Mouse (Mus musculus): ENCODE measurements around the gene Frmd6.

The Frmd6 gene

DNA sequence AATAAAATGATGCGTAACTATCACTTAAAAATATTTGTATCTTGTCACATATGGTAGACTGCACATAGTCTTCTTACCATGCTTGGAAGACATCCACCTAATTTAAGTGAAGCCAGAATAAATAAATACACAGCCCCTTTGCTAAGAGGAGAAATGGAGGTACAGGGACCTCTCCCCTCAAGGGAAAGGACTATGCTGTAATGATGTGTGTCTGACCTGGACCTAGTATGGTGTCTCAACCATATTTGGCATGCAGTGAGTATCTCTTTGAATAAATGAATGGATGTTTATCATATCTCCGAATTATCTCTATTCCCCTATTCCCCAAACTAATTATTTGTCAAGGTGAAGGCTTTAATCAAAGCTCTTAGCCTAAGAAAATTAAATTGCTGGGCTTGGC lies 15.4 kb upstream of the Frmd6 start:
- DNase-seq (ENCODE audit: low read depth), result no peak

DNA sequence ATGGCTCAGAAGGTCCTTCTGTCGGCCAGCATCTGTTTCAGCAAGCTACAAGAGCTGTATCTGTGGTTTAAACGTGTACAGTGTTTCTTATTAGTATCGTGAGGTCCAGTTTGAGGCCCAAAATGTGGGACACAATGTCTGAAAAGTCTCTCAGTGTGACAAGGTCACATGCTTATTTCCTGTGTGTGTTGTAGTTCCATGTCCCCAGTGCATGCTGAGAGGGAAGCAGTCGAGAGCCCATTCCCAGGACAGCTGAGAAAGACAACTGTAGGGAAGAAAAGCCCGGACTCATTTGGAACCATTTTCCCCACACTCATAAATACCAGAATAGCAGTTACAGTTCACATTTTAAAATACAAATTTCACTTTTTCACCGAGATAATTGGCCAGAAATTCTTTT lies 13.5 kb upstream of the Frmd6 start:
- DNase-seq (ENCODE audit: low read depth), result no peak

DNA sequence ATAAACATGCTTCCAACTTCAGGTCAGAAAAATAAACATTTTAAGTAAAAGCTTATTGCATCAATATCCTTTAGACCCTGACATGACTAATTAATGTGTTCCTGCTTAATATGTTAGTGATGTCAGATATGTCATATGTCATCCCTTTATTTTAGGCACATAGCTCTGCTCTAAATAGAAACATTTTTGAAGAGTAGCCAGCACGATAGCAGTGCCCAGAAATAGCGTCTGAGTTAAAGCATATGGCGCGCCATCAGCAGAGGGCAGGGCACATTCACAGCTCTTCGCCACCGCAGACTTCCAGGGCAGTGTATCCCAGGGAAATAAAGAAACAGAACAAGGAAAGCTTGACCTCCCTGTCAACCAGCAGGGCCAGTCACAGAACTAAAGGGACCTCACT lies 13.1 kb upstream of the Frmd6 start:
- DNase-seq (ENCODE audit: low read depth), result no peak

DNA sequence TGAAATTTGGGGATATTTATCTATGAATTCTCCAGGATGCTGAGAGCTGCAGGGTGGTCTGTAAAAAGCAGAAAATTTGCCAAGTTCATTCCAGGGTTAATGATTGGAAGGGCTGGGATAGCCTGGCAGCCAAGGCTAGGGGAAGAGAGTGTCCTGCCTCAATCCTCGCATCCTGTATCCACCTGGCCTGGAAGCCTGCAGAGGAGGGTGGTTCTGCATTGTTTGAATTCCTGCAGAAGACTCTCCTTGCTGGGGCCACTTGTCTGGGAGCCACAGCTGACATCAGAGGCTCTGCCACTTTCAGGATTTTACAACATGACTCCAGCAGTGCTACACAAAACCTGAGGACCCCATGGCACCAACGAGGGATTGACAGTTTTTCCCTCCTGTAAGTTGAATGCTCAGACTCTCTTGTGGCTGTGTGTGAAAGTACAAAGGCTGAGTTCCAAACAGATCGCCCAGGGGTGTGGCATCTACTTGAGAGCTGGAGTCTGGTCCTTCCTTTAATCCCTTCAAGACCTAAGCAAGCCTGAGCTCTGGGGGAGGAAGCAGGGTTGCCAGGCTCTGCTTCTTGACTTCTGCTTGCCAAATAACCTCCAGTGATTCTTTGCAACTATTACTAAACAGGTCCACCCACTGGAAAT lies 12.4 kb upstream of the Frmd6 start:
- DNase-seq (ENCODE audit: low read depth), result no peak

DNA sequence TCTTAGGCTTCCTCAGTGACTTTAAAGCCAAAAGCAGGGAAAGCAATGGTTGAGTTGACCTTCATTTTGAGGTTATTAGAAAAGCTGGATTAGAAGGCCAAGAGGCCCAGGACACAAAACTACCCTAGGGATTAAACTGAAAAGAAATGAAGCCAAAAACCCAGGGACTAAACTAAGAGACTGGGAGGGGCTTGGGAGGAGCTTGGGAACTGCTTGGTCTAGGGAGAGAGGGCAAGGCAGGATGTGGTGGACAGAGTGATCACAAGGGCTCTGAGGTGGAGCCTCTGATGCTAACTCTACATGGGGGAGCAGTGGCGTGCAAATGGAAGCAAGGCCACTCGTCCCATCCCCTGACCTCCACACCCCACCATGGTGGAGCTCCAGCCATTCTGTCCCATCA lies 8.6 kb upstream of the Frmd6 start:
- DNase-seq (ENCODE audit: low read depth), result no peak

DNA sequence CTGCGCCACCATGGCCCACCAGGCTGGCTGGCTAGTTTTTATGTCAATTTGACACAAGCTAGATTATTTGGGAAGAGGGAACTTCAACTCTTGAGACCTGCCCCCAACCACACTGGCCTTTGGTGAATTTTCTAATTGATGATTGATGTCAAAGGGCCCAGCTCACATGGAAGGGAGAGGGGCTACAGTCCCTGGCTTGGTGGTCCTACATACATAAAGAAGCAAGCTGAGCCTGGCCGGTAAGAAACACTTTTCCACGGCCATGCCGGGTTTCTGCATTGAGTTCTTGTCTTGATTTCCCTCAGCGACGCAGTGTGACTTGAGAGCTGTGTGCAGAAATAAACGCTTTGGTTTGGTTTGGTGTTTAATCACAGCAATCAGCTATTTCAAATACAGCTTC lies 1.3 kb upstream of the Frmd6 start:
- DNase-seq (ENCODE audit: low read depth), result no peak

DNA sequence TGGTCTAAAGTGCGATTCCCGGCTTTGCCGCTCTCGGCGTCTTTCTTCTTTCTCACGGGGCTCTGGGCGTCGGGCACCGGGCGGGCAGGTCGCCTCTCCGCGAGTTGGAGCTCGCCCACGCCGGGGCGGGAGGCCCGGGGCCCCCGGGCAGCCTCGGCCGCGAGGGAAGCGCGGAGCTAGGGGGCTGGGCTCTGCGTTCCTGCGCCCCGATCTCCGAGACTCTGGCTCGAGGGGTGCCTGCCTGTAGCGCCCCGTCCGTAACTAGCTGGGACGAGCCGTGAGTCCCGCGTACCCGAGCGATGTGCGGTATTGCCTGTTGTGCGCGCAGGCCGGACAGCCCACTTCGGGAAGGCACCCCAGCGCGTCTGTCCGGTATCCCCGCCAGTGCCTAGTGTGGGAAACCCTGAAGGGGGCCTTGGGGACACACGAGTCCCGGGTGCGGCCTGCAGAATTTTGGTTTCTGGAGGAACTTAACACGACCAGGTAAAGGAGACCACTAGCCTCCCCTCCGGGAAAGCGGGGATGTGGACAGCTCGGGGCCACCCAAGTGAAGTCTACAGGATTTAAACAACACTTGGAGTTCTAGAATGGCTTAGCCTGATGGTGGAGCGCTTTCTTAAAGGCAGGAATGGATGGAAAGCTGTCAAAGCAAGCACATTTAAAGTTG lies 470 bp downstream of the Frmd6 start:
- no peak for DNase-seq (ENCODE audit: low read depth)

DNA sequence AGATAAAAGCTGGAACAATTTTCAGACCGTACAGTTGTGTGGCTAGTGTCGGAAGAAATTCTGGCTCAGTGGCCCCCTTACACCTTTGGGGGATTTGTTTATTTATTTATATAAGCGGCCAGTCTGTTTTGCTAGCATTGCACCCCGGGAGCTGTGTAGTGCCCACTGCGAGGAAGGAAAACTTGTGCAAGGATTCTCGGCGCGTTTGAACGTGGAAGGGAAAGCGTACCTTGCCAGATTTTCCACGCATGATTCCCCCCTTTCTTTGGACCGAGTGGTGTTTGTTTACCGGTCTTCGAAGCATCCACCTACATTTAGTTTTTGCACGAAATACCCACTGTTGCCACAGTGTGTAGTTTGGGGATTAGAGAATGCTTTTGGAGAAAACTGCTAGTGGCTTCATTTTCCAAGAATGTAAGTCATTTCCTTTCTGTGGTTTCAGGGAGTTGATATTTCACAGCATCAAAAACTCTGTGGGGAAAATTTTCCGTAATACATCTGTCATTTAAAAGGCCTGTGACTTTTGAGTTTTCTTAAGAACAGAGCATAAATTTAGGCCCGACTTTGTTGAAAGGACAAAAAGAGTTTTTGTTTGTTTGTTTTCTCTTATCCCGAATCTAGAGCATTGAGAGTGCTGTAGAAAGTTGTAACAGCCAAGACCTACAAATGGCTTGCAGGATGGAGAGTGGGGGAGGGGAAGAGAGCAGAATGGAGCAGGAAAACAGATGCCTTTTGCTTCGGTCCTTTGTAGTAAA lies 1.2 kb downstream of the Frmd6 start:
- peak; percentile 54 for DNase-seq (ENCODE audit: low read depth)

DNA sequence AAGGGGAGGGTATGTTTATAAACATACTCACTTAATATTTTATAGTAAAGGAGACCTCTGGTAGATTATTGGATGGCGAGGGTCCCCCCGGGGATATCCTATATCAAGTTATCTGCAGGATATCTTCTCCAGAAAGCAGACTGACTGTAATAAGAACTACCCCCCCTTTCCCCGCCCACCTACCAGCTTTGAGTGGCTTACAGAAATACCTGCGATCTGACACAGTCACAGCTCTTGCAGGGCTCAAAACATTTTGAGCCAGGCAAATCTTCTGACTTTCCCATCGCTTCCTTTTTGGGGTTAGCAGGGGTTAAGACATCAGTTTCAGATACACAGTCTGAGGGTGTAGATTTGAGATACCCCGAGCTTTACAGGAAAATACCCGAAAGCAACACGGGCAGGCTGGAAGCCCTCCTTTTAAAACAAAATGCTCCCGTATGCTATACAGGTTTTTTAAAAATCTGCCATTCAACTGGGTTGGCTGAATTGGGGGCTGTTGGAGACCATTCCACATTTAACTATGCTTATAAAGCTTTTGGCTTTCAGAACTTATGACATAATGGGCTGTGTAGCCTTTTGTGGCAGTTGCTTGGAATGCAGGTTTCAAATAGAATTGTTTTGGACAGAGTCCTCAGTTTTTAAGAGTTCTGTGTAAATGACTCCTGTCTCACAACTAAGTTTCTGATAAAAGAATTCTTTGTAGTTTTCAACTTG lies 2.0 kb downstream of the Frmd6 start:
- DNase-seq (ENCODE audit: low read depth), result peak; percentile 52

DNA sequence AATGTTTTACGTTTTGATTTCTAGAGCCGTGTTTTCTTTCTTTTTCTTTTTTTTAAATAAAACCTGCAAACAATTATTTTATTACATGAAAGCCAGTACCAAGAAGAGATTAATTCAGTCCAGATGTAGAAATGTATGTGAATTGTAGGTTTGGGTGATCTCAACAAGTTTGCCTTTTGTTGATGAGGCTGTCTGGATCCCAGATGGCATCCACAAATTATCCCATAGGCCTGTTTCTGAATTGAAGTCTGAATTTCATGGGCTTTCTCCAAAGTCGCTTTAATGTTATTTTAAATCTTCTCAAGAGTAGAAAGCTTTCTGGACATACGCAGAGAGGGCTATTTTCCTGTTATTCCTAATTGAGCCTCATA lies 2.6 kb downstream of the Frmd6 start:
- DNase-seq (ENCODE audit: low read depth), result no peak

DNA sequence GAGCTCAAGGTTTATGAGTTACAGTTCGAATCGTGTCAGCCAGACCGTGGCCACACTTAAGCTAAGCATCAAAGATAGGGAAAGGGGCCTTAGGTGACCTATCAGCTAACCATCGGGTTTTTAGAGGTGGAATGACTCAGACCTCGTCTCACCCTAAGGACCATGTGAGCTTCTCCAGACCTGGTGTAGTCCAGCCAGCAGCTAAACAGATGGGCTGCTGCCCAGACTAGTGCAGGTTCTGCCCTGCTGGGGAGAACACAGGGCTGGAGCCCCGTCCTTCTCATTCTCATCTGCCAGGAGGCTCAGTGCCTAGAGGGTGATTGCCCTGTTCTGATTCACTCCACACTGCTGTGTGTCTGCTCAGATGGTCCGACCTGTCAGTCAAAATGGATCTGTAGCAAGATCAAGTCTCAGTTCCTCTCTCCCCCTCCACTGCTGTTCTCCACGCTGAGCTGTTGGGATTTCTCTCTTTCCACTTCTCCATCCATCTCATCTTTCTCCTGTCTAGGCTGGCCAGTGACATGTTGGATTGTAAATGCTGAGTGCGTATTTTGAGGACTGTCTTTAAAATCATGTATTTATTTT lies 5.8 kb downstream of the Frmd6 start:
- no peak for DNase-seq (ENCODE audit: low read depth)

DNA sequence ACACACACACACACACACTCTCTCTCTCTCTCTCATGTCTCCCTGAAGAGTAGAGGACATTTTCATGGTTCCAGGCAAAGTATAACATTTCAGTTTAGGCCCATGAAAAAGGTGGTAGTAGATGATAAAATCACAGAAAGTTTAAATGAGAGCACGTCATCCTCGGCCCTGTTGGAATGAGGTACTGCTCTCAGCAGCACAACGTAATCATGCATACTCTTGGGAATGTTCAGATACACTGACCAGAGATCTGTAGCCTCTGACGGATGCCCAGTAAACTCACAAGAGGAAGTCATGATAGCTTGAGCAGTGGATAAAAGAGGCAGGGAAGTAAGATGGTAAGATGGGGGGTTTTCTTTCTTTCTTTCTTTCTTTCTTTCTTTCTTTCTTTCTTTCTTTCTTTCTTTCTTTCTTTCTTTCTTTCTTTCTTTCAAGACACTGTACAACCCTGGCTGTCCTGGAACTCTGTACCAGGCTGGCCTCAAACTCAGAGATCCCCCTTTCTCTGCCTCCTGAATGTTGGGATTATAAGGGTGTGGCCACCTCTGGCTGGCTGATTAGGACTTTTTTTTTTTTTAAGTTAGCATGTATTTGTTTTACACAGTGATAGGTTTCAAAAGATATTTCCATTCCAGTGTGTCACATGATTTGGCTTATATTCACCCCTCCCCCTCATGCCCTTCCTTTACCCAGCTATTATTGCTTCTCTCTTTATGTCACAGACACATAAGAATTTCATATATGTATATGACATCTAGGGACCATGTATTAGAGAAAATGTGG lies 7.1 kb downstream of the Frmd6 start:
- no peak for DNase-seq (ENCODE audit: low read depth)

DNA sequence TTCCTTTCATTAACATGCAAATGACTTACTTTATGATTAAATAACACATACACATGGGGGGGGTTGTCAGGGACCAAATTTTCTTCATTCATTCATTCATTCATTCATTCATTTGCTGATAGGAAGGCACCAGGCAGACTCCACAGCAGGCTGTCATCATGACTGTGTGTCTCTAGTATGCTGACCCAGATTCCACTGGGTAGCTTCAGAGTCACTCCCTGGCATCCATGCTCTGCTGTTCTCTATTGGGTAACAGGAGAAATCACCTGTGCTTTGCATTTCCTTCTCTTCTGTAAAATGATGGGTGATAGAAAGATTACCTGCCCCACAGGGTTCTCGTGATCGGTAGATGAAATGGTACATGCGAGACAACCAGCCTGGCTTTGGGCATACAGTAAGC lies 7.7 kb downstream of the Frmd6 start:
- no peak for DNase-seq (ENCODE audit: low read depth)

DNA sequence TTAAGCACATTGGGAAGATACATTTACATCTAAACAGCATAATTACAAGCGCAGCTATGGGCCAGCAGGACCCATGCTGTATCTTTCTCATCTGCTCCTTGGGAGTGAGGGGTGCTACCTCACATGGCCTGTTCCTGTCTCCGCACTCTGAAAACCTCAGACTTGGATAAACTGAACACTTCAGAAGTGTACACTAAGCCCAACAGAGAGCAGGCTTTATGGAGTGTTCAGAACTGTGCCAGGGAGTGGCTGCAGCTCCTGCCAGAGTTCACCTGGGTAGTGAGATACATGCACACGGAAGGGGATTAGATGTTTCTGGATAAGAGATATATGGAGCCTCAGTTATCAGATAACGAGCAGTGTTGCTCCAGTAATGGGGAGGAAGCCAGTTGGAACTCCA lies 8.7 kb downstream of the Frmd6 start:
- no peak for DNase-seq (ENCODE audit: low read depth)

DNA sequence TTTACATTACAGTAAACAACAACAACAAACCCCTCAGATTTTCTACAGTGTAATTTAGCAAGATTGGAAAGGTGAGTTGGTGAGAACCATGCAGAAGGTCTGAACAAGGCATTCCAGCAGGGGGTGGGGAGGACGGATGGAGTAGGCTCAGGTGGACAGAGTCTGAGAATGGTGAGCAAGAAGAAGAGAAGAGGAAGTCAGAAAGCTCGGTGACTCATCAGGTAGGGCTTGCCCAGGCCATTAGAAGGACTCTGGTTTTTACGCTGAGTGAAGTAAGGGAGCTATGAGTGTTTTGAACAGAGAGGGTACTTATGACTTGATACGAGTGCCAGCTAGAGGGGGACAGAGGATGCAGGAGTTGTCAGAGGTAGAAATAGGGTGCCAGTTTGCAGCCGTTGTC lies 9.7 kb downstream of the Frmd6 start:
- DNase-seq (ENCODE audit: low read depth), result no peak

DNA sequence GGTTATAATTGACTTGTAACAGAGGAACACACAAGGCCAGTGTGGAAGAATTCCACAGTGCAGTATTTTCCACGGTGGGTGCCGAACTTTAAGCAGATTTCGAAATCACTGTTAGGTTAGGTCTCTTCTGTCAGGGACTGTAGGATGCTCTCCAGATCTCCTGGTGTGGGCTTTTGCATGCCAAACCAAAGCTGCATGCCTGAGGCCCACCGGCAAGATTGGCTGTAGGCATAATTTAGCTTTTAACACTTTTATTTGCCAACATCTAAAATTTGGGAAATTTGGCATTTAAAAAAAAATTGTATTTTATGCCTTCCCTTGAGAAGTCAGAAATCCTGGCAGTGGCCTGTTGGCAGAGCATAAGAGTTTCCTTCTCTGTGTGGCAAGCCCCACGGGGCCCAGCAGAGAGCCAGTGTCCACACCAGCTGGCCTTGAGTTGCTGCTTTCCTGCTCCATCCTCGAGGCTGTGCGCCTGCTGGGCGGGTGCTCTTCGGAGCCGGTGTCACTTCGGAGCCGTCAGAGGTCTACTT lies 12.5 kb downstream of the Frmd6 start:
- no peak for DNase-seq (ENCODE audit: low read depth)

DNA sequence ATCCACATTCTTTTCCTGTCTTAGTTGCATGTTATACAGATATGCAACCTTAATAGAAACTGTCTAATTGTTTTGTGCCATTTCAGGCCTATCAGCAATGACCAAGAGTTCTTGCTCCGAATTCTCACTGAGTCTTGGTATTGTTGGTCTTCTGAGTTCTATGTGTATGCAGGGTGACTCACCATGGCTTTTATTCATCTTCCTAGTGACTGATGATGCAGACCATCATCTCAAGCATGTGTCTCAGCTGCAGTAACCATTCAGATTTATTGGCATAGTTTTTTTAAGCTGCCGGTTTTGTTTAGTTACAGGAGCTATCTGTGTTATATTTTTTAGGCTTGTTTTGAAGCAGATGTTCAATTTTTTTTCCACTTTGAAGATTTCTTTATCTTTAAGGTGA lies 20.1 kb downstream of the Frmd6 start:
- DNase-seq (ENCODE audit: low read depth), result no peak

DNA sequence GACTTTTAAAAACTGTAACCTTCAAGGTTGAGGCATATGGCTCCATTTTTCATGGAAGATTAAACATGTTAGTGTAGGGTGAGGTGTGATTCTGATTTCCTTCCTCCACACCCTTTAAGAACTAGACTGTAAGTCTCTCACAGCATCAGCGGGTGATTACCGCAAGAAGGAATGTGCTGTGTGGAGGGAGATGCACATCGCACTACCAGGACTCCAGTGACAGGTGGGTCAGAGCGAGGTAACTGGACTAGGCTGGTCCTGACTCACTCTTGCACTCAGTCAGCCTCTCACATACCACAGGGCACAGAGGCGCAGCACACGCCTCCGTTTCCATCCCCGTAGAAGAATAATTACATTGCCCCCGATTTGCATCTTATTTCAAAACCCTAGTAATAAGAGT lies 23.7 kb downstream of the Frmd6 start:
- DNase-seq (ENCODE audit: low read depth), result no peak

DNA sequence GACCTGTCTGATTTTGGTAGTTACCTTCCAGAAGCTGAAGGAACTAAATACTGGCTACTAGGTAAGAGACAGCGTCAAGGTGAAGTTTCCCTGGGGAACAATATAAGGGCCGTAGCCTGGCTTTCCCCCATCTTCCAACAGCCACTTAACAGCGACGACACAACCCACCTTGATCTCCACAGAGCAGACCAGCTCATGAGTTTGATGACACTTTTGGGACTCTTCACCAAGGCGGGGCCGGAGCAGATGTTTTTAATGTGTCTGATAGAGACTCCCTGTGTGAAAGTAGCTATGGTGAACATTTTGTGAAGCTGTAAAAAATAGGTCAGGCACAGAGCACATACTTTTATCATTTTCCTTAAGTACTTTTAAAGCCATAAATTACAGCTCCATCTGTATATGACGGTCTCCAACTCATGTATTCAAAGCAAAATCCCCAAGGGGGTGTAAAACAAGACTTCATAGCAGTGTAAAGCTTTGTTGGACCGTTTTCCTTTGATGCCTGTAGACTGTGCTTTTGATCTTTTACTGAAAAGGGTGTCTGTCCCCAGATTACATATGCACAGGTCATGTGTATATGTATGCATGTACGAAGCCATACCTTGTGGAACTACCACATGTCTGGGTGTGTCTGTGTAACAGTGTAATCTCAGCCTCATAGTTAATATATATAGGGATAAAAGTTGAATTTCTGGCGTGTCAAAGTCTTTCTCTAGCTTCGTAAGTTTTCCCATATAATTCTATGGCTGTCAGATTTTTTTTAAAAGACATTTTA lies 24.4 kb downstream of the Frmd6 start:
- DNase-seq (ENCODE audit: low read depth), result peak; percentile 49

DNA sequence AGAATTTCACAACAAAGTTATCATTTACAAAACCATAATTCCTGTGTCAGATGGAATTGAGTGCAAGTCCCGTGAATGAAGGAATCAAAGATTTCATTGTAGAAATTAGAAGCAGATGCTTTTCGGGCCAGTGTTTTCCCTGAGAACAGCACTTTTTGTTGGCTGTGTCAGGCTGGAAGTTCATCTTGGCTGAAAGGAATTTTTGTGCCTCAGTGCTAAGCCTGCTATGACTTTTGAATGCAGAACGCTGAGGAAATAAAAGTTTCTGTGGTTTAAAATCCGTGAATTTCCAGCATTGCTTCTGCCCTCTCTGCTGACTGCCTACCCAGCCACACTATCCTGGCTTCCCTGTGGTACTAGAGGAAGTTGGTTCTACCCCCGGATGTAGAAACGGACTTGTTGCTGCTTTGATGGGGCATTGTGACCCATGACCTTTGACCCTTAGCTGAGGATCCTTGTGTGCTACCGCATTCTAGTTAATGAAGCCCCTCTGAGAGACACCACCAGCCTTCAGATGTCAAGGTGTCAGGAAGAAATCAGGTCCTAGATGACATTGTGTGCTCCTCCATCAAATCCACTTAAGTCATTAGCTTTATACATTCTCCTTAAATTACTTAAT lies 26.1 kb downstream of the Frmd6 start:
- DNase-seq (ENCODE audit: low read depth), result no peak
